Mouse (Mus musculus) right cerebral cortex, adult 2 months (tissue): ENCODE data around the gene Chchd3.

Source experiments
- DNase-seq, 2 experiments: peaks; one replicate each; pipeline ENCODE4 v3.0.0; 2021 to 2022; ENCODE audit warnings: low spot score in 2 of 2

The Chchd3 gene

DNA sequence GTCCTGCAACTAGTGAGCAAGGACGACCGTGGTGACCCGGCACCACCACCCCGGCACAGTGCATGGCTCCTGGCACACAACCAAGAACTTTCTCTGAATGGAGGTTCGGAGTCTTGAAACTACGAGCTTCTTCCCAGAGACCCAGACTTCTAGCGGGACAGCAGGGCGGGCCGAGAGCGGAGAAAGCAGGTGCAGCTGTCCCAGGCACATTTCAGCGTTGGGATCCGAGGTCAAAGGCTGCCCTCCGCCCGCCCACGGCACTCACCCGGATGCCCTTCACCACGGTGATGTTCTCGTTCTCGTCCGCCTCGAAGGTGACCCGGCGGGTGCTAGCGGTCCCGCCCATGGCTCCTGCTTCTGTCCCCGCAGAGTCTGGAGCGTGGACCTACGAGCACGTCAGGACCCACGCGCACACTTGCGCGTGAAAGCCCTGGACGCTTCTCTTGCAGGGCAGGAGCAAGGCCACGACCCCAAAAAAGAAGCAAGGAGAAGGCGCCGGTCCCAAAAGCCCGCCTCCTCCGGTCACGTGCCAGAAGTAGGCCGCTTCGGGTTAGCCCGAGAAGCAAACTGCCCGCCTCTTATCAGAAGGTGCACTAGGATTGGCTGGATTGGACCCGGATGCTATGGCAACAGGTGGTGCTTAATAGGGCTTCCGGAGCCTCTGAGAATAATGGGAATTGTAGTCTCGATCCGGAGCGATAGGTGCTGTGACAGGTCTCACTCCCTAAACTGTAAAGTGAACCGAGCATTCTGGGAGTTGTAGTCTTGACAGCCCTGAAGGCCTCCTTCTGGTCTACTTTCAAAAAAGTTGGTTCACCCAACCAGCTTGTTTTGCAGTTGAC, at the start of gene Chchd3:
Gene Chchd3 (minus strand): TSS at position 526 of the 842 bp plus-strand sequence.
- DNase-seq, result peak; percentile 96 to 98

DNA sequence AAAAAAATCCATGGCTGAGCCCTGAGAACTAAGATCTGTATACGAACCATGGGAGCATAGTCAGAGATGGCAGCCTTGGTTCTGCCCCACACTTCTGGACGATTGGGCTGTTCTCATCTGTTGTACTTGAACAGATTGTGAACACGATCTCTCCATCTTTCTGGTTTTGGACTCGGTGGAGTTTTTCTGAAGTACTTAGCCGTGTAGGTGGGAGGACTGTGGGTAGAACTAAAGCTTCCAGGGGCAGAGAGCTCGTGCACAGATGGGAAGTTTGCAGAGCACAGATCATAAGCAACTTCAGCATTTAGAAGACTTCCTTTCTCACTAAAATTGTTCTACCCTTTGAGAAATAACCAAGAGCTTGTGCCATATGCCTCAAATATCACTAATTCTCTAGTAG, 44.6 kb upstream of the Chchd3 start:
- peak; percentile 36 to 50 for DNase-seq

DNA sequence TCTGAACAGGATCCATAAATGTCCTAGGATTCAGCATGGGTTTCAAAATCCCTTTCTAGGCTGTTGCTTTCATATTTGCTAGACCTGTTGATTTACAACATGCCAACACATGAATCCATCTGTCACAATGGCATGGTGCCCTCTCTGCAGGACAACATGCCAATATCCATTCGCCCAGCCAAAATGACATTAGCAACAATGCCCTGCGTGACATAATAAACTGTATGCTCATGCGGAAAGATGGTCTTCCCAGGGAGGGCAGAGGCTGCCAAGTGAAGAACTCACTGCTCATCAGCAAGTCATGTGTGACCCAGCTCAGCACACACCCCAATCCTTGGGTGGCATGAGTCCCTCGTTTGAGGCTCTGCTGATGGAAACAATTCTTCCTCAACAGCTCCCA, 38.8 kb upstream of the Chchd3 start:
- no peak for DNase-seq

DNA sequence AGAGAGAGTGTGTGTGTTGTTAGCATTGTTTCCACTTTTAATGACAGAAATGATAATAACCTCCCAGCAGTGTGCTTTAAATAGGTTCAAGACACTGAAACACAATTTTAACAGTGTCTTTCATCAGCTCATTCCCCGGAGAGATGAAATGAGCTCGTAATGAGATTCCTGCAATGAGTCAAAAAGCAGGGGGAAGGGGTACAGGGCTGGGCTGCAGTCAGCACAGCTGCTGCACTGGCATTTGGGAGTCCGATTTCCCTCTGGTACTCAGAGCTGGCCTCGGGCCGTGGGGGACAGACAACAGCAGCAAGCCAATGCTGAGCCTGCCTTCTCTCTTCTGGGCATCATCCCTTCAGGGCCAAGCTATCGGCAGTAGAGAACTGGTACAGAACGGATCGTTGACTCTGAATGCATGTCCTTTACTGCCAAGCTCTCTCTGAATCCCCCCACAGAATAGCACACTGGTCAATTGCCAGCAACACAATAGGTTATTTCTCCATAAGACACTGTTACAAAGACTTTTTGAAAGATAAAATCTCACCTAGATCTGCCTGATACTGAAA, 34.7 kb upstream of the Chchd3 start:
- peak; percentile 7 to 10 for DNase-seq

DNA sequence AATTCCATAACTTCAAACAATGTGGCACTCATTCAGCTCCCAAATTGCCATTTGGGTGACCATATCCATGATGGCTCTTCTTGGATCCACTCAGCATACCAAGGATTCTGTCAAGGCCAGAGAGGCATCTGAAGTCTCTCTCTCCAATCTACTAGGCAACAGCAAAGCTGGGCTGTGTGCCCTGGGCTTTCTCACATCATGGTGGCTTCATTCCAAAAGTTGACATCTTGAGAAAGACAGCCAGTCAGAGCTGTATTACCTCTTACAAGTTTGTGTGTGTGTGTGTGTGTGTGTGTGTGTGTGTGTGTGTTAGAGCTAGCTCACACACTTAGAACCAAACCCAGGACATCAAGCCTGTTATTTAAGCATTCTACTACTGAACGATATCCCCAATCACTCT, 20.1 kb upstream of the Chchd3 start:
- no peak for DNase-seq

DNA sequence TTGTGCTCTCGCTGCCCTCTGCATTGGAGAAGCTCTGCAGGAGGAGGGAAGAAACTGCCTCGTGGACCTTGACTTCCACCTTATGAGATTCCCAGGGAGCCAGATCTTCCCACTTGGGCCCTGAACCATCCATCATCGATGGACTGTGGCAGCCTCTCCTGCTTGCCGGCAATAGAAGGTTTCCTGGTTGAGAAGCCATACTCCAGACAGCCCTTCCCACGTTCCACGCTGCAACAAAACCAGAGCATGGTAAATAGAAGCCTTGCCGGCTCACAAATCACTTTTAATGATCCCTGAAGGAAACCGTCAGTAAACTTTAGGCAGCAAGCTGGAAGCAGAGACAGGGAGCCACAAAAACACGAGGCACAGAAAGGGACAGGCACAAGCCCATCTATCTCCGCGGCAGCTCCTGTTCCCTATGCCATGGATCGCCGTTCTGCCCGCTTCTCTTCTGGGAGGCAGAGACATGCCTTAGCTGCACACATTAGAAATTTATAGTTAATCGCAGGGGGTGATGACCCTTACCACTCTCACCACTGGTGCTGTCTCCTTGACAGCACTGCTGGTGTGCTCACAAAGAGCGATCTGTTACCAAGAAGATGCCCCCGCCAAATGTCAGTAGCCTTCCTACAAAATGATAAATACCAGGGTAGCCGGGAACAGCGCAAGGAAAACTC, 18.3 kb upstream of the Chchd3 start:
- no peak for DNase-seq

DNA sequence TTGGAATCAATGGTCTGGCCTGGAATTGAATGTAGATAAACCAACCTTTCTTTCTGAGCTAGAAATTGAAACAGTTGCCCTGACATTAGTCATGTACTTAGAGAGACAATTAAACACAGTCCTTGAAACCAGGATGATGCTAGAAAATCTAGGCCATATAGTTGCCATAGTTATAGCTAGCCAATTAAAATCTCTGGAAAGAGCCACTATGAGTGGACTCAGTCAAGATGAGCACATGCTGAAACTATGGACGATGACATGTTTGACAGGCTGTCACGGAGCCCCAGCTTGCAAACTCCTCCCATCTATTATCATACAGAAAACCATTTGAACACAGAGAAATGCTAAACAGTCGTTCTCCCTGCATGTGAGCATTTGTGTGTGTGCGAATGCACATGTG, 6.4 kb upstream of the Chchd3 start:
- DNase-seq, result no peak

DNA sequence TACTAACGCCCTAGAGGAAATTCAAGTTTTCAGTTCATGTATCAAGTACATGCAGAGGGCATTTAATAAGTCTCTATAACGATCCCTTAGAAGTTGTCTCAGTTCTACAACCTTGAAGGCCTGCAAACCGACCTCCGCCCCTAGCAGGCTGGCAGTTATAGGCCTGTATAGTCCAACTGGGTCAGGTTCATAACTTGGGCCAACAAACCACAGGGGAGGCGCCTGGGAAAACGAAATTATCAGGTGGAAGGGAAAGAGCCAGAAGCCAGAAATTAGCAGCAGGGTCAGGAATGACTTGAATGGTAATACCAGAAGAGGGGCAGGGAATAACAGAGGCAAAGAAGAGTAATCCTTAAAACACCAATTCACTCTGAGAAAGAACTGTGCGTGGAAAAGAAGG, 784 bp downstream of the Chchd3 start:
- DNase-seq, result no peak

DNA sequence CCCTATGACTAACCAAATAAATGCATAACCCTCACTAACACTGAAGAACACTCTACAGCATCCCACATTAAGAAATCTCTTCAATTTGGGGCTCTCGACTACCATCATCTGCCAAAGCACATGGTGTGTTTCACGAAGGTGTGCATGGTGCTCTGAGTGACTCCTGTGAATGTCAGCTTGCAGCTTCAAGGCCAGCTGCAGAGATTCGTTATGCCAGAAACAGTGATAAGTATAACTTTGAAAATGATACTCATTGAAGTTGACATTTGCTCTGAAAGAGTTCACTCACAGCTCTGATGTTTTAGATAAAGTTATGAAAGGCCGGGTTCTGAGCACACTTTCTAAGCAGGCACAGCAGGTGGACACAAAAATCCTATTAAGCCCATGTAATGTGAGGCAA, 3.7 kb downstream of the Chchd3 start:
- no peak for DNase-seq

DNA sequence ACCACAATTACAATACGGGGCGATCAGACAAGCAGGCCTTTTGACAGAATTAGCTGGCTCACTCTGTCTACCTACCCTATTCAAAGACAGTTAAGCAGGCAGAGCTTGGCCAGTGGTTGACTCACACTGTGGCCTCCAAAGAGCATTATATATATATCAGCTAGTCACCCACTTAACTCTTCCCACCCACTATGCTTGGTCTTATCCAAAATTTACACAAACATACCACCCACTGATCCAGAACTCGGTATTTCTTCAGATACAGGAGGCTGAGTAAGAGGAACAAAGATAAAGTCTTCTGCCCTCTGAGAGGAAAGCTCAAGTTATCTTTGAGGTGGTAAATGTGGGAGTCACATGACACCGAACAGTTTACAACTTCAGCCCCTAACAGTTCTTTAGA, 4.4 kb downstream of the Chchd3 start:
- no peak for DNase-seq

DNA sequence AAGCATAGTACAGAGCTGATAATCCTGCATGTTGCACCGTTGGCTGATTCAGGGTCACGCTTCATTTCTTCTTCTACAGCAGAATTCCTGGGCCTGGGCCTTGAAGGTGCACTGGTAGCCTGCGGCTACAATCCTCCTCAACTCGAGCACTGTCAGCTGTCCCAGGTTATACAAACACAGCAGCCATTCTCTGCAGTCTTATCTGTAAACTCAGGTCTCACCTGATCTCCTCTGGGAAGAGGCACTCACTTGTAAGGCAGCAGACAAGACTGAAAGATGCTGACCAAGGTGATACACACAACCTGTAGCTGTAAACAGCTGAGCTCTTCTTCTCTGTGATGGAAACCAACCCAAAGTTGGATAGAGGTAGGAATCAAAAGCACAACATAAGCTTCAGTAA, 5.1 kb downstream of the Chchd3 start:
- no peak for DNase-seq

DNA sequence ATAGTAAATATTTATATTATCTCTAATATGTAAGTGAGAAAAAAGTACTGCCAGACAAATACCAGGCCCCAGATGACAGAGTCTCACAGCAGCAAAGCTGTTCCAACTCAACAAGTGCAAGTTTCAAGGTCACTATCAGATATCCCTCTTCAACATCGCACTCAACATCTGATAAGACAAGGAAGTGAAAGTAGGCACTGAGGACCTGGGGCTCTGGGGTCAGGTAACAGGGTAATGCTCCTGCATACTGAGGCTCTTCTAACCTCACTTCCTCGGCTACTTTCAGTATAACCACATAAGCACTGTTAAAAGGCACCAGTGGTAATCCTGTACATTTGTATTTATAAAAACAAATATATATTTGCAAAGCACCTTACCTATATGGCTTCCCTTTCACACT, 8.4 kb downstream of the Chchd3 start:
- DNase-seq, result no peak

DNA sequence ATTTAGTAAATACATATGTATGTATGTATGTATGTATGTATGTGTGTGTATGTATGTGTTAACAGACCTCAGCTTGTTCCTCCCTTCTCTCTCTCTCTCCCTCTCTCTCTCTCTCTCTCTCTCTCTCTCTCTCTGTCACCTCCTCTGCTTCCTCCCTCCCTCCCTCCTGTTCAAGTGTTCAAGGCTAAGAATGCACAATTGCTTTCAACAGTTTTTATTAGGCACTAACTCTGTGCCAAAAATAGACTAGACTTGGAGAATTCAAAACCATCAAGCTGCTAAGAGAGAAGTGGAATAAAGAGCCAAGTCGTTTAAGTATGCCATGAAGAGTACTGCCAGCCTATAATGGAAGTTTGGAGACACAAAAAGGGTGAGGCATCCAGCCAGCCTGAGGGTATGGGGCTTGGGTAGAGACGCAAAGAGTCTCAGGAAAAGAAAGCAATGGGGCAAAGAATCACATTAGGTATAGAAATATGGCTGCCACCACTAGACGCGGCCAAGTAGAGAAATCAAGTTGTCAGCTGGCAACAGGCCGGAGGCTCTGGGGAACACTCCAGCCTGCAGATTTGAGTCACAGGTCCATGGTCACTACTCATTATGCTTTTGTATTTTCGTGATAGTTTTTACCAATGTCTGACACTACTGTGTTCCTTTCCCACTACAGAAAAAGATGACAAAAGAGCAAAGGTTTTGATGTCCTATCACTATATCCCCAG, 10.2 kb downstream of the Chchd3 start:
- DNase-seq, result no peak

DNA sequence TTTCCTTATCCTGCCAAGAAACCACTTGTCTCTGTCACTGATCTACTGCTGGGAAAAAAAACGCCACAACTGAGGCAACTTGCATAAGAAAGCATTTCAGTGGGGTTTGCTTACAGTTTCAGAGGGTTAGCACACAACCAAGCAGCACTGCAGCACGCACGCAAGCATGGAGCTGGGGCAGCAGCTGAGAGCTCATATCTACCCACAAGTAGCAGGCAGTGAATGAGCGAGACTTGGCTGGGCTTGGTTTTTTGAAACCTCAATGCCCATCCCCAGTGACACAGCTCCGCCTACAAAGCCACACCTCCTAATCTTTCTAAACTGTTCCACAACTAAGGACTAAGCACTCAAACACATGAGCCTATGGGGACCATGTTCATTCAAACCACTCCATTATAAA, 16.6 kb downstream of the Chchd3 start:
- DNase-seq, result no peak

DNA sequence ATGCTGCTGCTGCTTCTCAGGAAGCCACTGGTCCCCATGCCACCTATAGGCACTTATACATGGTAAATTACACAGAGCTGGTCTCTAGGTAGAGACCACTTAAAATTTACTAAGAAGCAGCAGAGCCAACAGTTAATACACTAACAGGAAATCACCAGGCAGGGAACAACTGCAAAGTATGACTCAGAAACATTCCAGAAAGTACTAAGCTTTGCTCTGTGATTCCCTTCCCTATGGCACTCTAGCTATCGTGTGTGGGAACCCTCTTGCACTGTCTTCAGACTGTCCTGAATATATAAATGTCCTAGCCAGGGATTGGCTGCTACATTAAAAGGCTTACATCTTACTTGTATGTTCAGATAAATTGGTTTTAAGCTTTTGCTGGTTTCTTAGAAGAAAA, 17.2 kb downstream of the Chchd3 start:
- no peak for DNase-seq

DNA sequence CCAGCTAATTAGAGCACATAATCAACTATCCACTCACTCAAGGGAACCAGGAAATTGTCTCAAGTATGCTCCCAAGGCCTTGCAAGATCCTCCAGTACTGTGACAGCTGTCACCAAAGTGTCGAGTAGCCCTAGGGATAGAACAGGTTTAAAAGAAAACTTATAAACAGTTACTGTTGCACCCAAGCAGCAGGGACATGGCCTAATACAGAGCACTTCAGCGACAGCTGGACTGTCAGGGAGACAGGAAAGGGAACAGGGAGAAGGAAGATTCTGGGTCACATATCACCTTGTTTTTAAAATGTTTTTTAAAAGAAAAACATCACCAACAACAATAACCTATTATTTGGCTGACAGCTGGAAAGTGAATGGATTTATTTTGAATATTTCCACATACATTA, 18.1 kb downstream of the Chchd3 start:
- DNase-seq, result no peak

DNA sequence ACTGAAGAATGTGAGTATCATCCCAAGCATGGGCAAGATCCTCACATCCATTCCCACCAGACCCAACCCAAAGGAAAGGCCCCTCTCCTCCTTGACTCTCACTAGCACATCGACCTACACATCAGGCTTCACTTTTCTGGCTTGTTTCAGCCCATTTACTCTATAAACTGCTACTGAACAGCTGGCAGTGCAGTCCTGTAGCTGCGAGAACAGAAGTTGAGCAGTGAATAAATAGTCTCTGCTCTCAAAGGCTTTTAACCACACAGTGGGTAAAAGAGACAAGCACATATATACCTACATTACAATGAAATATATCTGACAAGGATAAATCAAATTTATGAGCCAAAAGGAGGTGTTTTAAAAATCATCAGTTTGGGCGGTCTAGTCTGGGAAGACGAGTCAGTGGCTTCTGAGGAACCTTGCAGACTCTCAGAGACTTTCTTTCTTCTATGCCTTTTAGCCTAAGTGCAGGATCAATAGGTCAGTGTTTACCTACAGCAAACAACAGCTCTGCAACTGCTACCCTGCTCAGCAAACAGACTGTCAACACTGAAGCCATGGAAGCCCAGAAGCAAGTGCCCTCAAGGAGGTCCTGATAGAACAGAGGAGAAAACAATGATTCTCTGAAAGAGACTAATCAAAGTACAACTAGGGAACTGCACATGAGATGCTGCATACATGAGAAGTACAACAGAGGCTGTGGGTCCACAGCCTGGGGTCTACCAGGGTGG, 19.5 kb downstream of the Chchd3 start:
- DNase-seq, result no peak

DNA sequence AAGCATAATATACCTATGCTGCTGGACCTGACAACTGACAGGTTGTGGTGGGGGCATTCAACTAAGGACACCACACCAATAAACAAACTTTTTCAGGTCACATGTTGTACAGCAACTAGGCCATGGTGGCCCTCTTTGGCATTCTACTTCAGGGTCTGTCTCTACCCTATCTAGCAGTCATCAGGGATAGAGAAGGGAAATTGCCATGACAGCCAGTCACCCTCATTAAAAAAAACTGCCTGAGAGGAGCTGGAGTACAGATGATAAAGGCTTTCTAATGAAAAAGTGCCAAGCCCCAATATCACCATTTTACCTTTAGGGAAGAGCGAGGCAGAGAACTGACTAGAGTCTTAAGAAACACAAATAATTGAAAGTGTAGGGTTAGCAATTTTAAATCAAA, 27.5 kb downstream of the Chchd3 start:
- DNase-seq, result no peak

DNA sequence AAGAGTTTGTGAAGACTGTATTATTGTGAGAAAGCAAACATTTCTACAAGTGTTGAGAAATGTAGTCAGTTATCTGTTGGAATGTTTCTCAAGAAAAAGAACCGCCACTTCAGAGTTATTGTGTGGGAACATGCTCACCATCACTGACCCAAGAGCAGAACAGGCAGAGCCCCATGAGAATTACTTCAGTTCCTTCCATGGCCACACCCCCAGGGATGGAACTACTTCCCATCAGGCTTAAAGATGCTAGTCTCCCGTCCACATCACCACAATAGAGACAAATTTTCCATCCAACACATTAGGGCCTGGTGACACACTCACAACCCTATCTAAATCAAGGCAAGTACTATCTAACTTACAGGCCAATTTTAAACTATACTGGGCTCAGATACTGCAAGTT, 28.4 kb downstream of the Chchd3 start:
- DNase-seq, result no peak

DNA sequence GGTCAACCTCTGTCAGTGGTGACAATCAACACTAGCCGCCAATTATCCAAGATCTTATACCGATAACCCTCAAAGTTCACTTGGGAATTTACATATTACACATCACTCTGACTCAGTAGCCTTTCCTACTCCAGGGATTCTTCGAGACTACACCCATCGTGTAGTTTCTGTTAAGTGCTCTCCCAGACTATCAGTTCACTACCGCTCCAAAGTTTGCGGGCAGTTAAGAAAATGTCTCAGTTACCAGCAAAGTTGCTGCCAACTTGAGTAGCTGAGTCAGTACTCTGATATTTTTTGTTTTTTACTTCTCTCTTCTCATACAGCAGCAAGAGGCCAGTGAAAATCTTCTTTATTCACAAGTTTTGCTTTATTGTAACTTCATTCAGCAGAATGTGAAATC, 31.8 kb downstream of the Chchd3 start:
- DNase-seq, result no peak

DNA sequence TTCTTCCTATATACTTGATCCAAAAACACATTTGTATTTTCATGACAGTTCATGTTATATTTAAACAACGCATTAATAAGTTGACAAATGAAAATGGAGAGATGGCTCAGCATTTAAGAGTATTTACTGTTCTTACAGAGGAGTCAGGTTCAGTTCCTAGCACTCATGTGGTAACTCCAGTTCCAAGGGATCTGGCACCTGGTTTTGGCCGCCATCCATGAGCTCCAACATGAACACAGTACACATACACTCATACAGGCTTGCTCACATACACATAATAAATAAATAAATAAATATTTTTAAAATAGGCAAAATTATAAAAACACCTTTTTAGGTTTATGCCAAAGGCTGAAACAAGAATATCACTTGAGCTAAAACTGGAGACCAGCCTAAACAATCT, 35.0 kb downstream of the Chchd3 start:
- no peak for DNase-seq

DNA sequence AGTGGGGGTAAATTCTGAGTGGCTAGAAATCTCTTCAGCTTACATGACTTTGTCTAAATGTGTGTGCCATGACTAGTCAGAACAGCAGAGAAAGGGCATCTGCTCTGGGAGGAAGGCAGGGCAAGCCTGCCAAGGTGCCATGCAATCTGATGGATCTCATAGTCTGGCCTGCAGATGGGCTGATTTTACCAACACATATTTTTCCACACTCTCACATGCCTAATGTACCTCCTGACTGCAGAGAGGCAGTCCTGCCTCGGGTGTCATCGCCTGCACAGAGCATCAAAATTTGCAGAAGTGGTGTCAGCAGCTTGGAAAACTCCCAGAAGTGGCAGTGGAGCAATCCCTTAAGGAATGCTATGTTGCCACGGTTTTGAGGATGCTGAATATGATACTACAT, 55.5 kb downstream of the Chchd3 start:
- no peak for DNase-seq
